Mouse (Mus musculus) adrenal gland, postnatal 36 days (tissue): ENCODE results near the gene Armt1. TPM values are rescaled to one million over a fixed set of nuclear protein-coding genes. Genes with fewer than 3 reads are reported as not detected.

Source experiments
- DNase-seq, 2 experiments: peaks; one replicate each; pipeline ENCODE4 v3.0.0; 2021; ENCODE audit warnings: mixed read lengths in 1 of 2
- long read RNA-seq, 2 experiments: library from polyadenylated mRNA; stranded (forward); transcript quantifications; one replicate each; pipeline ENCODE4 v2.0.0; 2021; ENCODE audit warnings: borderline sequencing depth in 2 of 2
- total RNA-seq, 2 experiments: library from RNA; stranded (reverse); gene quantifications; 2 replicates each; pipeline ENCODE4 v1.2.3; 2021

Gene Armt1
- total RNA-seq: 10 to 100 TPM; 12.7 to 15.8 TPM
- long read RNA-seq, experiment 1, transcript Armt1-201 (5 exons, 2,429 nt): major isoform, 12 of 16 reads
- long read RNA-seq, experiment 1, partial matches to known transcripts: 1 of 16 reads
- long read RNA-seq, experiment 1, other reads (novel, unspliced or antisense): 2 of 16 reads
- long read RNA-seq, experiment 2, partial matches to known transcripts: 0 of 5 reads
- long read RNA-seq, experiment 2, other reads (novel, unspliced or antisense): 3 of 5 reads

- peak; percentile 96 to 98 for DNase-seq
Observed at GRCm38 (mm10) chr10:4432123-4432931, at the start of gene Armt1, which contains the start of gene Rmnd1. Gene Armt1, plus strand, starts transcription at chr10:4432467. Gene Rmnd1, minus strand, starts transcription at chr10:4432388.

- DNase-seq: no peak
Observed at GRCm38 (mm10) chr10:4384244-4384643, 48.0 kb upstream of the Armt1 start.

- peak; percentile 96 to 98 for DNase-seq
Observed at GRCm38 (mm10) chr10:4386609-4387591, 45.4 kb upstream of the Armt1 start.

GRCm38 (mm10) chr10:4387701-4388383 lies 44.4 kb upstream of the Armt1 start, which contains the start of gene Zbtb2:
Gene Zbtb2, minus strand, starts transcription at chr10:4388108.
- peak; percentile 71 to 76 for DNase-seq

GRCm38 (mm10) chr10:4388384-4388745 lies 43.9 kb upstream of the Armt1 start:
- DNase-seq: no peak

- DNase-seq: peak; percentile 61 to 68
Observed at GRCm38 (mm10) chr10:4389036-4389435, 43.2 kb upstream of the Armt1 start.

GRCm38 (mm10) chr10:4389461-4390112 lies 42.7 kb upstream of the Armt1 start:
- DNase-seq: peak in 1 of 2 experiments; percentile 32

- DNase-seq: no peak
Observed at GRCm38 (mm10) chr10:4390550-4390949, 41.7 kb upstream of the Armt1 start.

GRCm38 (mm10) chr10:4391076-4391475 lies 41.2 kb upstream of the Armt1 start:
- DNase-seq: no peak

GRCm38 (mm10) chr10:4391851-4392250 lies 40.4 kb upstream of the Armt1 start:
- DNase-seq: peak; percentile 49 to 53

- DNase-seq: no peak
Observed at GRCm38 (mm10) chr10:4395321-4395720, 36.9 kb upstream of the Armt1 start.

GRCm38 (mm10) chr10:4398058-4398457 lies 34.2 kb upstream of the Armt1 start:
- DNase-seq: no peak

GRCm38 (mm10) chr10:4404895-4405491 lies 27.3 kb upstream of the Armt1 start:
- peak in 1 of 2 experiments; percentile 57 for DNase-seq

GRCm38 (mm10) chr10:4405511-4405910 lies 26.8 kb upstream of the Armt1 start:
- DNase-seq: no peak

- DNase-seq: no peak
Observed at GRCm38 (mm10) chr10:4407191-4407590, 25.1 kb upstream of the Armt1 start.

GRCm38 (mm10) chr10:4425245-4425644 lies 7.0 kb upstream of the Armt1 start:
- peak; percentile 40 to 46 for DNase-seq

GRCm38 (mm10) chr10:4430399-4430798 lies 1.9 kb upstream of the Armt1 start:
- no peak for DNase-seq

- DNase-seq: peak in 1 of 2 experiments; percentile 26
Observed at GRCm38 (mm10) chr10:4430826-4431225, 1.4 kb upstream of the Armt1 start.

GRCm38 (mm10) chr10:4431746-4432122 lies 533 bp upstream of the Armt1 start:
- no peak for DNase-seq

GRCm38 (mm10) chr10:4432996-4433755 lies 909 bp downstream of the Armt1 start:
- peak in 1 of 2 experiments; percentile 21 for DNase-seq
